Mouse (Mus musculus) kidney, embryonic 16.5 days (tissue): ENCODE data around the gene Ngfr. TPM values are rescaled to one million over a fixed set of nuclear protein-coding genes. Genes with fewer than 3 reads are reported as not detected.
A peak's percentile ranks its signal among the peaks of the same experiment; 100 is the strongest.

ENCODE experiments used
- ATAC-seq: fragments of 200-750 bp; cut with Nextera tagmentation; 2 replicates; pipeline ENCODE4 v1.8.0; 2017; ENCODE audit warnings: moderate TSS enrichment; ENCODE audit not compliant: low FRiP score, low TSS enrichment
- H3K27ac ChIP-seq: fragments of 300-500 bp; sonication (generic); 2 replicates; pipeline ENCODE4 v1.5.1; 2014; ENCODE audit warnings: low read length
- H3K27me3 ChIP-seq: fragments of 300-500 bp; sonication (generic); 2 replicates; pipeline ENCODE4 v1.6.1; 2014; ENCODE audit warnings: low read length, control low read depth, mixed read lengths; ENCODE audit not compliant: insufficient read depth
- H3K36me3 ChIP-seq: fragments of 300-500 bp; sonication (generic); 2 replicates; pipeline ENCODE4 v1.6.1; 2014; ENCODE audit warnings: low read length, control low read depth, mixed read lengths; ENCODE audit not compliant: insufficient read depth
- H3K4me1 ChIP-seq: fragments of 300-500 bp; sonication (generic); 2 replicates; pipeline ENCODE4 v1.6.1; 2014; ENCODE audit warnings: low read length, control low read depth, mixed read lengths; ENCODE audit not compliant: insufficient read depth
- H3K4me2 ChIP-seq: fragments of 300-500 bp; sonication (generic); replicated peaks from 2 replicates; pipeline ENCODE4 v1.6.1; 2014; ENCODE audit warnings: low read depth, low read length
- H3K4me3 ChIP-seq: fragments of 300-500 bp; sonication (generic); 2 replicates; pipeline ENCODE4 v1.5.1; 2014; ENCODE audit warnings: mild to moderate bottlenecking, low read length
- H3K9ac ChIP-seq: fragments of 300-500 bp; sonication (generic); replicated peaks from 2 replicates; pipeline ENCODE4 v1.6.1; 2014; ENCODE audit warnings: low read length
- H3K9me3 ChIP-seq: fragments of 300-500 bp; sonication (generic); 2 replicates; pipeline ENCODE4 v1.6.1; 2016; ENCODE audit warnings: low read length, control low read depth
- WGBS: fragments of 180-500 bp; shearing (Covaris S2); extraction: QIAGEN DNeasy Blood & Tissue Kit; methylation state at CpG from one replicate; pipeline ENCODE4 v1.1.7; 2014; 5-methylcytosine and 5-hydroxymethylcytosine counted together
- polyA plus RNA-seq: library from polyadenylated mRNA; unstranded; fragments of >200 nt; fragmentation: Nextera tagmentation; extraction: Ambion mirVana; gene quantifications from 2 replicates; pipeline ENCODE4 v1.2.1, GENCODE M21; 2015

Gene Ngfr
- polyA plus RNA-seq, 1 experiment from 2014 or later, result 29.9 TPM

- H3K4me2 ChIP-seq, result peak overlapping the region; percentile 84
- peak overlapping the region; percentile 26; the same call in 1 of the 2 replicates for H3K27ac ChIP-seq
- H3K4me1 ChIP-seq, result peaks cover 39% of the 10 kb centered on the region
- H3K4me3 ChIP-seq, result peak overlapping the region; percentile 51
- peak overlapping the region; percentile 64 for H3K9ac ChIP-seq
- H3K27me3 ChIP-seq, result peaks cover 56% of the 10 kb centered on the region
- no peaks in the 10 kb centered on the region for H3K36me3 ChIP-seq
- ATAC-seq, result 0 out of 2 replicates have a peak, but pooled peaks have one; percentile 3
- WGBS, result under 1% methylated on average over 15 of the region's 15 CpGs
- no peaks in the 10 kb centered on the region for H3K9me3 ChIP-seq
These were observed 1.9 kb downstream of the Ngfr start for GRCm38 (mm10) chr11:95585684-95586083.

- H3K27me3 ChIP-seq, result peaks cover 60% of the 10 kb centered on the region
- H3K4me1 ChIP-seq, result peaks cover 39% of the 10 kb centered on the region
- ATAC-seq, result peak; percentile 36; the same call in 1 of the 2 replicates
- no peaks in the 10 kb centered on the region for H3K36me3 ChIP-seq
- no peaks in the 10 kb centered on the region for H3K9me3 ChIP-seq
- peak overlapping the region; percentile 84 for H3K4me2 ChIP-seq
- H3K4me3 ChIP-seq, result peak overlapping the region; percentile 51
- peak overlapping the region; percentile 64; the same call in 1 of the 2 replicates for H3K9ac ChIP-seq
- H3K27ac ChIP-seq, result peak overlapping the region; percentile 26; the same call in 1 of the 2 replicates
- under 1% methylated on average over 24 of the region's 24 CpGs for WGBS
These were observed 2.3 kb downstream of the Ngfr start for GRCm38 (mm10) chr11:95585281-95585680.

GRCm38 (mm10) chr11:95584651-95585050, 2.9 kb downstream of the Ngfr start:
- no peaks in the 10 kb centered on the region for H3K36me3 ChIP-seq
- peaks cover 41% of the 10 kb centered on the region for H3K4me1 ChIP-seq
- peak overlapping the region; percentile 84 for H3K4me2 ChIP-seq
- ATAC-seq, result no peak
- H3K4me3 ChIP-seq, result peak overlapping the region; percentile 51
- 8% methylated on average over 9 of the region's 9 CpGs for WGBS
- H3K27ac ChIP-seq, result no peak overlapping the region
- no peaks in the 10 kb centered on the region for H3K9me3 ChIP-seq
- no peak overlapping the region for H3K9ac ChIP-seq
- peaks cover 66% of the 10 kb centered on the region for H3K27me3 ChIP-seq

GRCm38 (mm10) chr11:95583396-95583795, 4.1 kb downstream of the Ngfr start:
- ATAC-seq, result no peak
- H3K27ac ChIP-seq, result no peak overlapping the region
- H3K9me3 ChIP-seq, result no peaks in the 10 kb centered on the region
- H3K27me3 ChIP-seq, result peaks cover 74% of the 10 kb centered on the region
- H3K4me2 ChIP-seq, result no peak overlapping the region
- H3K9ac ChIP-seq, result no peak overlapping the region
- no peaks in the 10 kb centered on the region for H3K36me3 ChIP-seq
- H3K4me3 ChIP-seq, result no peak overlapping the region
- WGBS, result 47% methylated on average over 6 of the region's 6 CpGs
- H3K4me1 ChIP-seq, result peaks cover 47% of the 10 kb centered on the region

GRCm38 (mm10) chr11:95582193-95582592, 5.3 kb downstream of the Ngfr start:
- Histone ChIP-seq H3K27me3 (peaks cover 75% of the 10 kb centered on the region), H3K4me1 (peaks cover 50% of the 10 kb centered on the region)

GRCm38 (mm10) chr11:95579455-95579854, 8.1 kb downstream of the Ngfr start:
- no peaks in the 10 kb centered on the region for H3K36me3 ChIP-seq
- ATAC-seq, result no peak
- H3K4me1 ChIP-seq, result peaks cover 37% of the 10 kb centered on the region

More at GRCm38 (mm10) chr11:95582193-95582592, 5.3 kb downstream of the Ngfr start:
- Histone ChIP-seq H3K4me3 (no peak overlapping the region), H3K9me3 (no peaks in the 10 kb centered on the region), H3K36me3 (no peaks in the 10 kb centered on the region), H3K9ac (no peak overlapping the region), H3K4me2 (no peak overlapping the region), H3K27ac (no peak overlapping the region)
- WGBS, result 39% methylated on average over 3 of the region's 3 CpGs
- no peak for ATAC-seq

GRCm38 (mm10) chr11:95577776-95578446, 9.6 kb downstream of the Ngfr start:
- 28% methylated on average over 39 of the region's 39 CpGs for WGBS
- peaks cover 42% of the 10 kb centered on the region for H3K27me3 ChIP-seq
- no peak overlapping the region; the same call in 1 of the 2 replicates for H3K4me2 ChIP-seq
- H3K27ac ChIP-seq, result no peak overlapping the region
- H3K9me3 ChIP-seq, result no peaks in the 10 kb centered on the region
- H3K4me1 ChIP-seq, result peaks cover 29% of the 10 kb centered on the region
- ATAC-seq, result no peak
- no peak overlapping the region for H3K9ac ChIP-seq
- no peaks in the 10 kb centered on the region for H3K36me3 ChIP-seq
- no peak overlapping the region for H3K4me3 ChIP-seq

More at GRCm38 (mm10) chr11:95579455-95579854, 8.1 kb downstream of the Ngfr start:
- H3K27ac ChIP-seq, result no peak overlapping the region
- H3K9ac ChIP-seq, result no peak overlapping the region
- H3K4me2 ChIP-seq, result no peak overlapping the region
- peaks cover 56% of the 10 kb centered on the region for H3K27me3 ChIP-seq
- 15% methylated on average over 6 of the region's 6 CpGs for WGBS
- no peak overlapping the region for H3K4me3 ChIP-seq
- no peaks in the 10 kb centered on the region for H3K9me3 ChIP-seq

GRCm38 (mm10) chr11:95576299-95576698, 11.2 kb downstream of the Ngfr start:
- Histone ChIP-seq H3K27ac (0 out of 2 replicates have a peak overlapping the region, but pooled peaks have one; percentile 13), H3K9me3 (no peaks in the 10 kb centered on the region), H3K36me3 (no peaks in the 10 kb centered on the region), H3K9ac (no peak overlapping the region), H3K27me3 (peaks cover 30% of the 10 kb centered on the region), H3K4me3 (no peak overlapping the region), H3K4me2 (no peak overlapping the region), H3K4me1 (peaks cover 34% of the 10 kb centered on the region)
- no peak for ATAC-seq
- WGBS, result 15% methylated on average over 8 of the region's 8 CpGs

GRCm38 (mm10) chr11:95575791-95576190, 11.7 kb downstream of the Ngfr start:
- peaks cover 34% of the 10 kb centered on the region for H3K4me1 ChIP-seq

GRCm38 (mm10) chr11:95574786-95575334, 12.7 kb downstream of the Ngfr start:
- H3K27me3 ChIP-seq, result peaks cover 17% of the 10 kb centered on the region; the same call in 1 of the 2 replicates
- no peaks in the 10 kb centered on the region for H3K36me3 ChIP-seq
- ATAC-seq, result no peak
- H3K4me3 ChIP-seq, result no peak overlapping the region
- no peak overlapping the region for H3K9ac ChIP-seq
- no peak overlapping the region for H3K27ac ChIP-seq
- H3K4me1 ChIP-seq, result peaks cover 33% of the 10 kb centered on the region
- no peak overlapping the region for H3K4me2 ChIP-seq
- WGBS, result 84% methylated on average over 6 of the region's 6 CpGs
- H3K9me3 ChIP-seq, result no peaks in the 10 kb centered on the region

More at GRCm38 (mm10) chr11:95575791-95576190, 11.7 kb downstream of the Ngfr start:
- H3K4me2 ChIP-seq, result no peak overlapping the region
- H3K27me3 ChIP-seq, result peaks cover 26% of the 10 kb centered on the region; the same call in 1 of the 2 replicates
- ATAC-seq, result peak; percentile 58
- H3K9ac ChIP-seq, result no peak overlapping the region
- 9% methylated on average over 13 of the region's 13 CpGs for WGBS
- H3K4me3 ChIP-seq, result no peak overlapping the region
- H3K9me3 ChIP-seq, result no peaks in the 10 kb centered on the region
- H3K36me3 ChIP-seq, result no peaks in the 10 kb centered on the region
- H3K27ac ChIP-seq, result no peak overlapping the region
